ENCODE assay signal across 14 mouse cellular contexts in genomic region chr7:98498656-98499560, GRCm38 (mm10). TPM values are rescaled to one million over a fixed set of nuclear protein-coding genes. Genes with fewer than 3 reads are reported as not detected.
A peak's percentile ranks its signal among the peaks of the same experiment; 100 is the strongest.
DNase-seq lines count a peak whose midpoint lies in the region; ATAC-seq and TF ChIP-seq lines count a peak whose summit lies in the region.
"Had no signal": no experiment of that assay in that cellular context is flagged by ENCODE, and none has a peak within 500 bp of the region (broad histone marks: within the 10 kb centered on the region; RNA-seq: fewer than 3 reads in every experiment).

No protein-coding gene starts in this region.

- H3K27ac ChIP-seq in hindbrain, embryonic 10.5 days, result peak overlapping the region; percentile 35; the same call in 1 of the 2 replicates
- no peak overlapping the region for H3K27ac ChIP-seq in hindbrain, embryonic 14.5 days
- H3K27ac ChIP-seq in embryonic facial prominence, embryonic 13.5 days, result peak overlapping the region; percentile 68; the same call in 1 of the 2 replicates
- H3K27ac ChIP-seq in lung, postnatal 0 days (ENCODE audit: low read length), result no peak overlapping the region
- H3K27ac ChIP-seq in forebrain, embryonic 11.5 days (ENCODE audit: low read depth, low read length), result no peak overlapping the region
- H3K27ac ChIP-seq: hindbrain, postnatal 0 days; liver, embryonic 15.5 days; macrophage had no signal

- H3K27me3 ChIP-seq in hindbrain, embryonic 10.5 days (ENCODE audit: insufficient read depth, poor library complexity, severe bottlenecking), result no peaks in the 10 kb centered on the region
- no peaks in the 10 kb centered on the region for H3K27me3 ChIP-seq in hindbrain, embryonic 14.5 days (ENCODE audit: control insufficient read depth, insufficient read depth, low read length)
- no peaks in the 10 kb centered on the region for H3K27me3 ChIP-seq in embryonic facial prominence, embryonic 13.5 days
- H3K27me3 ChIP-seq in lung, postnatal 0 days (replicated peaks; ENCODE audit: insufficient read depth, low read length), result no peaks in the 10 kb centered on the region
- no peaks in the 10 kb centered on the region for H3K27me3 ChIP-seq in forebrain, embryonic 11.5 days (ENCODE audit: control insufficient read depth, insufficient read depth, low read length)
- H3K27me3 ChIP-seq: liver, embryonic 15.5 days had no signal

- no peak for ATAC-seq in hindbrain, embryonic 14.5 days (ENCODE audit: low FRiP score)
- no peak for ATAC-seq in embryonic facial prominence, embryonic 13.5 days (ENCODE audit: insufficient number of reproducible peaks, insufficient read depth, low FRiP score, low TSS enrichment, low read depth)
- no peak for ATAC-seq in lung, postnatal 0 days
- ATAC-seq in activated CD4-positive, CD25-positive, alpha-beta regulatory T cell, adult 4 months, result no peak
- ATAC-seq in forebrain, embryonic 11.5 days (replicated peaks; ENCODE audit: low FRiP score), result no peak
- ATAC-seq: forebrain, embryonic 16.5 days; hindbrain, postnatal 0 days had no signal

- peaks cover 63% of the 10 kb centered on the region for H3K4me1 ChIP-seq in hindbrain, embryonic 10.5 days (replicated peaks)
- peaks cover 4% of the 10 kb centered on the region; the same call in 1 of the 2 replicates for H3K4me1 ChIP-seq in hindbrain, embryonic 14.5 days (replicated peaks; ENCODE audit: control insufficient read depth, insufficient read depth, low read length)
- H3K4me1 ChIP-seq in embryonic facial prominence, embryonic 13.5 days, result peaks cover 41% of the 10 kb centered on the region
- H3K4me1 ChIP-seq in lung, postnatal 0 days (ENCODE audit: insufficient read depth, low read depth, low read length), result peaks cover 1% of the 10 kb centered on the region; the same call in 1 of the 2 replicates
- no peaks in the 10 kb centered on the region for H3K4me1 ChIP-seq in forebrain, embryonic 11.5 days (replicated peaks; ENCODE audit: control insufficient read depth, insufficient read depth, low read length)

- no peak overlapping the region for H3K9ac ChIP-seq in hindbrain, embryonic 14.5 days
- H3K9ac ChIP-seq in embryonic facial prominence, embryonic 13.5 days, result no peak overlapping the region
- no peak overlapping the region for H3K9ac ChIP-seq in lung, postnatal 0 days (replicated peaks; ENCODE audit: low read depth)
- no peak overlapping the region for H3K9ac ChIP-seq in forebrain, embryonic 11.5 days (ENCODE audit: low read length)
- H3K9ac ChIP-seq: liver, embryonic 15.5 days had no signal

- no peak overlapping the region for H3K4me3 ChIP-seq in hindbrain, embryonic 10.5 days
- H3K4me3 ChIP-seq in hindbrain, embryonic 14.5 days (replicated peaks; ENCODE audit: low read length), result no peak overlapping the region
- no peak overlapping the region for H3K4me3 ChIP-seq in embryonic facial prominence, embryonic 13.5 days
- H3K4me3 ChIP-seq in lung, postnatal 0 days (ENCODE audit: low read depth, low read length), result no peak overlapping the region
- no peak overlapping the region for H3K4me3 ChIP-seq in forebrain, embryonic 11.5 days (ENCODE audit: low read depth, low read length)
- H3K4me3 ChIP-seq: liver, embryonic 15.5 days had no signal

- H3K4me2 ChIP-seq in hindbrain, embryonic 14.5 days (replicated peaks), result no peak overlapping the region
- no peak overlapping the region for H3K4me2 ChIP-seq in embryonic facial prominence, embryonic 13.5 days
- no peak overlapping the region for H3K4me2 ChIP-seq in lung, postnatal 0 days (replicated peaks; ENCODE audit: low read depth, low read length)
- H3K4me2 ChIP-seq in forebrain, embryonic 11.5 days (ENCODE audit: low read depth, low read length, severe bottlenecking), result no peak overlapping the region
- H3K4me2 ChIP-seq: liver, embryonic 15.5 days had no signal

- 82% methylated on average over 20 of the region's 20 CpGs for WGBS in hindbrain, embryonic 10.5 days
- WGBS in hindbrain, embryonic 14.5 days, result 86% methylated on average over 20 of the region's 20 CpGs
- 83% methylated on average over 20 of the region's 20 CpGs for WGBS in embryonic facial prominence, embryonic 13.5 days
- WGBS in lung, postnatal 0 days, result 80% methylated on average over 20 of the region's 20 CpGs
- WGBS in forebrain, embryonic 11.5 days, result 85% methylated on average over 20 of the region's 20 CpGs

- no peak for DNase-seq in hindbrain, embryonic 10.5 days (ENCODE audit: low spot score)
- DNase-seq in hindbrain, embryonic 14.5 days (ENCODE audit: low spot score), result no peak
- peak; percentile 42 for DNase-seq in testis, postnatal 14 days (ENCODE audit: low spot score)
- no peak for DNase-seq in testis, postnatal 10 days (ENCODE audit: low spot score)
- no peak for DNase-seq in lung, postnatal 0 days (ENCODE audit: low spot score)
- DNase-seq in forebrain, embryonic 11.5 days (ENCODE audit: low spot score), result no peak
- DNase-seq: thymus, postnatal 4 days had no signal

- H3K9me3 ChIP-seq in hindbrain, embryonic 10.5 days, result no peaks in the 10 kb centered on the region
- no peaks in the 10 kb centered on the region for H3K9me3 ChIP-seq in hindbrain, embryonic 14.5 days (ENCODE audit: control insufficient read depth, low read length)
- H3K9me3 ChIP-seq in embryonic facial prominence, embryonic 13.5 days, result no peaks in the 10 kb centered on the region
- H3K9me3 ChIP-seq in lung, postnatal 0 days (ENCODE audit: low read length), result no peaks in the 10 kb centered on the region
- H3K9me3 ChIP-seq in forebrain, embryonic 11.5 days (ENCODE audit: control insufficient read depth, low read length), result no peaks in the 10 kb centered on the region
- H3K9me3 ChIP-seq: liver, embryonic 15.5 days had no signal

- TF ChIP-seq CTCF in lung, postnatal 0 days (IDR thresholded peaks at IDR 0.05), result no peak

- no peaks in the 10 kb centered on the region for H3K36me3 ChIP-seq in hindbrain, embryonic 10.5 days
- H3K36me3 ChIP-seq in hindbrain, embryonic 14.5 days (replicated peaks; ENCODE audit: control insufficient read depth, insufficient read depth), result no peaks in the 10 kb centered on the region
- H3K36me3 ChIP-seq in embryonic facial prominence, embryonic 13.5 days, result 0 out of 2 replicates have a peak, but pooled peaks cover 3% of the 10 kb centered on the region
- H3K36me3 ChIP-seq in lung, postnatal 0 days (ENCODE audit: insufficient read depth, low read length), result peaks cover 8% of the 10 kb centered on the region; the same call in 1 of the 2 replicates
- no peaks in the 10 kb centered on the region for H3K36me3 ChIP-seq in forebrain, embryonic 11.5 days (ENCODE audit: control insufficient read depth, insufficient read depth, low read length)
- H3K36me3 ChIP-seq: liver, embryonic 15.5 days had no signal

- no peak for TF ChIP-seq EP300 in lung, postnatal 0 days (IDR thresholded peaks at IDR 0.05)

RNA-seq across cellular contexts. Expression of gene Lrrc32, which starts 9.8 kb away (rescaled TPM):
- 5.8 and 6.0 TPM in 2 replicates for polyA plus RNA-seq in hindbrain, embryonic 10.5 days (2016; fragmentation: Nextera tagmentation; extraction: Ambion mirVana)
- polyA plus RNA-seq in hindbrain, embryonic 14.5 days (2014; fragmentation: Nextera tagmentation; extraction: Ambion mirVana), result 5.1 and 7.2 TPM in 2 replicates
- 3.9 and 4.0 TPM in 2 replicates for polyA plus RNA-seq in embryonic facial prominence, embryonic 13.5 days (2015; fragmentation: Nextera tagmentation; extraction: Ambion mirVana)
- 5.7 and 6.4 TPM in 2 replicates for polyA plus RNA-seq in lung, postnatal 0 days (2015; fragmentation: Nextera tagmentation; extraction: Ambion mirVana)
- 10 to 100 TPM; 57.2 to 89.2 TPM for polyA plus RNA-seq in activated CD4-positive, CD25-positive, alpha-beta regulatory T cell, adult 4 months (2017; shearing (Covaris generic))
- 4.4 and 5.2 TPM in 2 replicates for polyA plus RNA-seq in forebrain, embryonic 11.5 days (2014; fragmentation: Nextera tagmentation; extraction: Ambion mirVana)

RNA-seq across cellular contexts. Expression of gene Gucy2d, which starts 58.7 kb away (rescaled TPM):
- polyA plus RNA-seq in hindbrain, embryonic 10.5 days (2016; fragmentation: Nextera tagmentation; extraction: Ambion mirVana), result not detected in 2 replicates
- 0.19 and 0.39 TPM in 2 replicates for polyA plus RNA-seq in hindbrain, embryonic 14.5 days (2014; fragmentation: Nextera tagmentation; extraction: Ambion mirVana)
- not detected in 2 replicates for polyA plus RNA-seq in embryonic facial prominence, embryonic 13.5 days (2015; fragmentation: Nextera tagmentation; extraction: Ambion mirVana)
- not detected in 2 replicates for polyA plus RNA-seq in lung, postnatal 0 days (2015; fragmentation: Nextera tagmentation; extraction: Ambion mirVana)
- polyA plus RNA-seq in activated CD4-positive, CD25-positive, alpha-beta regulatory T cell, adult 4 months (2017; shearing (Covaris generic)), result not detected
- not detected in 2 replicates for polyA plus RNA-seq in forebrain, embryonic 11.5 days (2014; fragmentation: Nextera tagmentation; extraction: Ambion mirVana)
- polyA plus RNA-seq: forebrain, embryonic 16.5 days; heart, embryonic 16.5 days; liver, embryonic 15.5 days; macrophage had no signal

Comparison
In these comparisons a context has a peak if more than half of its experiments do, and no peak if none do; other contexts are left out.
1. H3K27ac ChIP-seq: peak in hindbrain, embryonic 10.5 days (single experiment) and embryonic facial prominence, embryonic 13.5 days (single experiment); none in hindbrain, embryonic 14.5 days (single experiment), lung, postnatal 0 days (single experiment) and forebrain, embryonic 11.5 days (single experiment).